Mouse (Mus musculus) ES-E14 (cell line): ENCODE measurements at regions not wholly inside any gene's neighbourhood (a gene's known extent, or its start where the extent isn't known, plus 50 kb on each side); places are given as distances from the start of the nearest gene placed in this dataset.

Experiments
- DNase-seq: peaks from one replicate; pipeline ENCODE4 v3.0.0-alpha.2; 2013; ENCODE audit warnings: low read depth, low spot score
- H3K27ac ChIP-seq: 2 replicates; pipeline ENCODE4 v1.5.1; 2012; ENCODE audit warnings: low read depth, mild to moderate bottlenecking, low read length, moderate library complexity, mixed read lengths; ENCODE audit not compliant: poor library complexity, insufficient read depth, severe bottlenecking
- H3K36me3 ChIP-seq: 2 replicates; pipeline ENCODE4 v1.6.1; 2012; ENCODE audit warnings: mild to moderate bottlenecking, low read length, moderate library complexity, mixed read lengths; ENCODE audit not compliant: control insufficient read depth, poor library complexity, insufficient read depth, severe bottlenecking
- H3K4me1 ChIP-seq, 2 experiments: fragments of 150-350 bp in 1 of 2; sonication (generic) in 1 of 2; 2 replicates each; pipeline ENCODE4 v1.6.1; 2012; ENCODE audit warnings: low read length in 2 of 2, mild to moderate bottlenecking in 1 of 2, mixed read lengths in 1 of 2; ENCODE audit not compliant: control insufficient read depth in 2 of 2, insufficient read depth in 2 of 2, poor library complexity in 1 of 2
- H3K4me3 ChIP-seq, 2 experiments: fragments of 150-350 bp in 1 of 2; sonication (generic) in 1 of 2; 2 replicates each; pipeline ENCODE4 v1.5.1; 2012; ENCODE audit warnings: low read length in 2 of 2, low read depth in 1 of 2, mild to moderate bottlenecking in 1 of 2, mixed read lengths in 1 of 2; ENCODE audit not compliant: insufficient read depth in 1 of 2, poor library complexity in 1 of 2, severe bottlenecking in 1 of 2
- H3K9ac ChIP-seq: 2 replicates; pipeline ENCODE4 v1.6.1; 2012; ENCODE audit warnings: low read depth, mild to moderate bottlenecking, low read length, mixed read lengths; ENCODE audit not compliant: poor library complexity, insufficient read depth, severe bottlenecking
- H3K9me3 ChIP-seq: fragments of 150-350 bp; sonication (generic); 2 replicates; pipeline ENCODE4 v1.6.1; 2012; ENCODE audit warnings: low read depth, mild to moderate bottlenecking, low read length; ENCODE audit not compliant: control insufficient read depth, insufficient read depth
- CHD2 ChIP-seq: IDR thresholded peaks from 2 replicates; pipeline ENCODE4 v1.6.1; 2014; ENCODE audit warnings: mild to moderate bottlenecking, low read depth, low read length, inconsistent platforms
- HCFC1 ChIP-seq: IDR thresholded peaks from 2 replicates; pipeline ENCODE4 v1.6.1; 2012; ENCODE audit warnings: low read length, inconsistent platforms, borderline replicate concordance; ENCODE audit not compliant: insufficient read depth
- MAFK ChIP-seq: IDR thresholded peaks from 2 replicates; pipeline ENCODE4 v1.6.1; 2014; ENCODE audit warnings: mild to moderate bottlenecking, low read depth, low read length, inconsistent platforms; ENCODE audit not compliant: insufficient read depth
- ZC3H11A ChIP-seq: IDR thresholded peaks from 2 replicates; pipeline ENCODE4 v1.6.1; 2012; ENCODE audit warnings: low read depth, mild to moderate bottlenecking, inconsistent platforms, low read length, borderline replicate concordance
- ZNF384 ChIP-seq: IDR thresholded peaks from 2 replicates; pipeline ENCODE4 v1.6.1; 2012; ENCODE audit warnings: low read depth, low read length, inconsistent platforms
- in situ Hi-C, 2 experiments: fragments of 600-800 bp; cut with MboI; formaldehyde crosslinking; loops; one replicate each; pipeline ENCODE4 v1.15.1; 2025; ENCODE audit warnings: low sequenced_read_pairs in 2 of 2, inconsistent platforms in 1 of 2; ENCODE audit not compliant: unreplicated experiment in 2 of 2

- Histone ChIP-seq H3K4me3 (no peak overlapping the region), H3K9me3 (no peaks in the 10 kb centered on the region), H3K4me1 (0 out of 4 replicates have a peak, but pooled peaks cover 0 to 1% of the 10 kb centered on the region in 2 experiments), H3K36me3 (no peaks in the 10 kb centered on the region), H3K9ac (no peak overlapping the region), H3K27ac (no peak overlapping the region)
- TF ChIP-seq ZNF384 (no peak), MAFK (no peak), CHD2 (no peak), HCFC1 (no peak), ZC3H11A (no peak)
- DNase-seq = no peak
- in situ Hi-C loops = no loop called here
Observed at GRCm38 (mm10) chr10:37623041-37623440, 484.3 kb upstream of the Marcks start.

- Histone ChIP-seq H3K4me1 (no peaks in the 10 kb centered on the region), H3K36me3 (no peaks in the 10 kb centered on the region), H3K27ac (no peak overlapping the region), H3K4me3 (no peak overlapping the region), H3K9me3 (no peaks in the 10 kb centered on the region), H3K9ac (no peak overlapping the region)
- DNase-seq = no peak
- TF ChIP-seq MAFK = no peak
- TF ChIP-seq CHD2 = no peak
- no peak for TF ChIP-seq HCFC1
- no peak for TF ChIP-seq ZNF384
- no peak for TF ChIP-seq ZC3H11A
- in situ Hi-C loops = no loop called here
Observed at GRCm38 (mm10) chr10:37618606-37619005, 479.9 kb upstream of the Marcks start.

- no peak overlapping the region for H3K27ac ChIP-seq
- no peak overlapping the region for H3K9ac ChIP-seq
- H3K9me3 ChIP-seq = no peaks in the 10 kb centered on the region
- no peaks in the 10 kb centered on the region for H3K36me3 ChIP-seq
- no peak overlapping the region for H3K4me3 ChIP-seq
- no peak for DNase-seq
- H3K4me1 ChIP-seq = no peaks in the 10 kb centered on the region
- in situ Hi-C loops = no loop called here
- TF ChIP-seq MAFK = no peak
- no peak for TF ChIP-seq ZNF384
- TF ChIP-seq HCFC1 = no peak
- no peak for TF ChIP-seq CHD2
- no peak for TF ChIP-seq ZC3H11A
Observed at GRCm38 (mm10) chr10:37617708-37618300, 479.1 kb upstream of the Marcks start.

- Histone ChIP-seq H3K36me3 (no peaks in the 10 kb centered on the region), H3K9ac (no peak overlapping the region), H3K9me3 (no peaks in the 10 kb centered on the region), H3K4me1 (no peaks in the 10 kb centered on the region), H3K27ac (no peak overlapping the region), H3K4me3 (no peak overlapping the region)
- no peak for DNase-seq
- in situ Hi-C loops = no loop called here
- no peak for TF ChIP-seq ZNF384
- TF ChIP-seq CHD2 = no peak
- no peak for TF ChIP-seq ZC3H11A
- no peak for TF ChIP-seq HCFC1
- no peak for TF ChIP-seq MAFK
Observed at GRCm38 (mm10) chr10:37615926-37616691, 477.4 kb upstream of the Marcks start.

GRCm38 (mm10) chr10:37613936-37614335, 475.2 kb upstream of the Marcks start:
- DNase-seq = no peak
- H3K4me3 ChIP-seq = no peak overlapping the region
- no peaks in the 10 kb centered on the region for H3K4me1 ChIP-seq
- in situ Hi-C loops = no loop called here
- H3K9ac ChIP-seq = no peak overlapping the region
- no peak overlapping the region for H3K27ac ChIP-seq
- no peaks in the 10 kb centered on the region for H3K36me3 ChIP-seq
- TF ChIP-seq ZC3H11A = no peak
- TF ChIP-seq ZNF384 = no peak
- TF ChIP-seq CHD2 = no peak
- TF ChIP-seq MAFK = no peak
- TF ChIP-seq HCFC1 = no peak
- no peaks in the 10 kb centered on the region for H3K9me3 ChIP-seq
